Mouse (Mus musculus): ENCODE measurements around the gene 1700023F06Rik. TPM values are rescaled to one million over a fixed set of nuclear protein-coding genes. Genes with fewer than 3 reads are reported as not detected.

1700023F06Rik gene
- polyA plus RNA-seq, 3 experiments from 2014 or later, result not detected

DNA sequence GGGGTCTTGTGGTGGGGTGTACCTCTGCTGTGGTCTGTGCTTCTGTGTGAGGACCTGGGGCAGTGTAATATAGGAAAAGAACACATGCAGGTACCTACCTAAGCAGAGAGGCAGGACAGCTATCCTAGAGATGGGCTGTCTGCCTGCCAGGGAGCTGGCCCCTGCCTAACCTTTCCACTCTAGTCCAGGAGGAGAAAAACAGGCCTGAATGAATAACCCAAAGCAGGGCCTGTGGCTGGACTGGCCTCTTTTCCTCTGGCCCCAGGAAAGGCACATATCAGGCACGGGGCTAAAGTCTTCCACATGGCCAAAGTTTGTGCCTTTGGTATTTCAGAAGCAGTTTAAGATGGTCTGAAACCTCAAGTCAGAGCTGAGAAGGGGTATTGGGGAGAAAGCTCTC is 27.9 kb downstream of the 1700023F06Rik start:
- no peak for ATAC-seq

GRCm38 (mm10) chr11:103178748-103179147 is 29.6 kb downstream of the 1700023F06Rik start:
- ATAC-seq, result no peak

DNA sequence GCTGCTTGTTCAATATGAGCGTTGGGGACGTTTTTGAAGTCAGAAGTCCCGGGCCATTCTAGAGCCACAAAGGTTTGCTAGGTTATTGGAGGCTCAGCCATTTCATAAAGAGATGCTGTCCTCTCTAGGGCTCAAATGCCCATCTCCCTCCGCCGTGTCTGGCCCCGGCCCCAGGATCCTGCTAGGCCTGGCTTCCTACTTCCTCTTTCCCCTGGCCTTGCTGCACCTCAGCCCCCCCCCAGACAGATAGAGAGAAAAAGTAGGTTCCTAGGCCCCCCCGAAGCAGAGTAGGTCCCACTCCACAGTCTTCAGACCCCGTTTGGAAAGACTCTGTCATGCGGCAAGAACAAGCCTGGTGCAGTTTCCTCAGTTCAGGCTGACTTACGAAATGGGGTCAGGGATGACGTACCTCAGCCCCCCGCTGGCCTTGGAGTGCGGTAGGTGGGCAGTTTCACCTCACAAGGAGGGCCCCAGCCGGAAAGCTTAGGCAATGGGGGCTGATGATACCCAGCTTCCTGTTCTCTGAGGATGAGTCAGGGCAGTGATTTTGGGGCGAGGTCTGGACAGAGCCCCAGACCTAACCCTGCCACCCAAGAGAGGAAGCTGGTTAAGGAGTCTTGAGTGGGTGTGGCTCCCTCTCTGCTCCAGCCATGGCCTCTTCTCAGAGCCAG is 30.4 kb downstream of the 1700023F06Rik start:
- ATAC-seq, result no peak

GRCm38 (mm10) chr11:103177216-103177615 is 31.1 kb downstream of the 1700023F06Rik start:
- no peak for ATAC-seq

DNA sequence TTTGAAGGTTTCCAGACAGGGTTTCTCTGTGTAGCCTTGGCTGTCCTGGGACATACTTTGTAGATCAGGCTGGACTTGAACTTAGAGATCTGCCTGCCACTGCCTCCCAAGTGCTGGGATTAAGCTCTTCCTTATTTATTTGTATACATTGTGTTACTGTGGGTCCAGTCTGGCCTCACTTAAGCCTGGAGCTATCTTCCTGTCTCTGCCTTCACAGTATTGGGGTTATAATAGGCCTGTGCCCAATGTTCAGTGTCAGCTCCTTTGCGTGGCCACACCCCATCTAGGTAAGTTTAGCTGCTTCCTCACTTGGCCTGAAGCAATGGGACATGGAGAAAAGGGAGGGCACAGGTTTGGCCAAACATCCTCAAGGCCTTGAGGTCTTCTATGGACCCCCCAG is 31.8 kb downstream of the 1700023F06Rik start:
- no peak for ATAC-seq

GRCm38 (mm10) chr11:103175688-103176442 is 32.5 kb downstream of the 1700023F06Rik start:
- ATAC-seq, result no peak

- ATAC-seq, result peak; percentile 92
Observed at GRCm38 (mm10) chr11:103174891-103175391, 33.4 kb downstream of the 1700023F06Rik start.

DNA sequence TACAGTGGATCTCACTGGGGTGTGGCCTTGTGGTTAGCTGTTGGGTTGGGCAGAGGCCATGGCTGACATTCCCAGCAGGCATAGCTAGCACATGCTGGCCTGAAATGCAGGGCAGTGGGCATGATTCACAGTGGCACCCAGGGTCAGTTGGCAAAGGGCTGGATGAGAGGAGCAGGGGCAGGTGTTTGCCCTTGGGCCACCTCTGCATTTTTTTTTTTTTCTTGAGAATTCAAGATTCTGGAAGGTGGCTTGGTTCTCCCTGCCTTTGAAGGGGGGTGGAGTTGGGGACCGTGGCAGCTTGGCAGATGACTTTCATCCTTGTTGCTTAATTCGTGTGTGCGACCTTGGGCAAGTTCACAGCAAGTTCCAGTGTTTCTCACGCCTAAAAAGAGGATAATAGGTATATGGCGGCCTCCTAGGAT is 33.9 kb downstream of the 1700023F06Rik start:
- no peak for ATAC-seq

GRCm38 (mm10) chr11:103173771-103174344 is 34.5 kb downstream of the 1700023F06Rik start:
- no peak for ATAC-seq

- ATAC-seq, result no peak
Observed at GRCm38 (mm10) chr11:103173041-103173770, 35.2 kb downstream of the 1700023F06Rik start.

- no peak for ATAC-seq
Observed at GRCm38 (mm10) chr11:103172392-103173040, 35.8 kb downstream of the 1700023F06Rik start.

DNA sequence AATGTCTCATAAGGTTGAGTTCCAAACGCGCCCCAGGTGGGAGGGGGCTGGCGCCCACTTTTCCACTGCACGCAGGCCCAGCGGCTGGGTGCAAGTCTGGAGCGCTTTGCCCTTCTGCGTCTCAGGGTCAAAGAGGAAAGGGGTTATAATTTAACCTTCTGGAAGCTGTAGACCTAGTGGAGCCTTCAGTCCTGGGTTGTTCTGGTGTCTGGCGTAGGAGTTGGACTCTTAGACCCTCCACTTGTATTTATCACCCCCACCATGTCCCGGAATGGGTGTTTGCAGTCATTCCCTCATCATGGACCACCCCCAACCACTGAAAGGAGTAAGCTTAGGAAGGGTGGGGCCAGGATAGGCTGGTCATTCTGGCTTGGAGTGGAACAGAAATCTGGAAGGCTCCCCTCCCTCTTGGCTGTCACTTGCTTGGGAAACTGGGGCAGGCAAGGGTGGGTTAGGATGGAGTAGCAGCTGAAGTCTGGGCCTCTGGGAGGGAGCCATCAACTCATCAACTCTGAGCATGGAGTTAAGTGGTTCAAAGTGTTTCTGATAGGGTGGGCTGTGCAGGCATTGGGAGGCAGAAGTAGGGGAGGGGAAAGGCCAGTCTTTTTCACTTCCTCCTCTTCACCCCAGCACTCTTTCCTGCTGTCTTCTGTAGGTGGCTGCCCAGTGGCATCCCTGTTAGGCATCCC is 36.5 kb downstream of the 1700023F06Rik start:
- ATAC-seq, result no peak

DNA sequence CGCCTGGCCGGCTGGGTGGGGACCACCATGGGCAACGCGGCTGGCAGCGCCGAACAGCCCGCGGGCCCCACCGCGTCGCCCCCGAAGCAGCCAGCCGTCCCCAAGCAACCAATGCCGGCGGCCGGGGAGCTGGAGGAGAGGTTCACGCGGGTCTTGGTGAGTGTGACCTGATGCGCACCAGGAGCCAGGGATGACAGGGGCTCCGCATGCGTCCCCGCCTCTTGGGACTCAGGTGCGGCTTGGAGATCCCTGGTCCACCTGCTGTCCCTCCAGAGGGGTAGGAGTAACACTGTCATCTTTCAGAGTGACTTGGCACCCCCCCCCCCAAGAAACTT is 37.1 kb downstream of the 1700023F06Rik start:
- no peak for ATAC-seq

GRCm38 (mm10) chr11:103170494-103171285 is 37.7 kb downstream of the 1700023F06Rik start, which contains the start of gene Fmnl1:
TSS of gene Fmnl1 (plus strand) at chr11:103171107.
- peak; percentile 10 for ATAC-seq

- no peak for ATAC-seq
Observed at GRCm38 (mm10) chr11:103170111-103170493, 38.3 kb downstream of the 1700023F06Rik start.

- no peak for ATAC-seq
Observed at GRCm38 (mm10) chr11:103169664-103170063, 38.7 kb downstream of the 1700023F06Rik start.

DNA sequence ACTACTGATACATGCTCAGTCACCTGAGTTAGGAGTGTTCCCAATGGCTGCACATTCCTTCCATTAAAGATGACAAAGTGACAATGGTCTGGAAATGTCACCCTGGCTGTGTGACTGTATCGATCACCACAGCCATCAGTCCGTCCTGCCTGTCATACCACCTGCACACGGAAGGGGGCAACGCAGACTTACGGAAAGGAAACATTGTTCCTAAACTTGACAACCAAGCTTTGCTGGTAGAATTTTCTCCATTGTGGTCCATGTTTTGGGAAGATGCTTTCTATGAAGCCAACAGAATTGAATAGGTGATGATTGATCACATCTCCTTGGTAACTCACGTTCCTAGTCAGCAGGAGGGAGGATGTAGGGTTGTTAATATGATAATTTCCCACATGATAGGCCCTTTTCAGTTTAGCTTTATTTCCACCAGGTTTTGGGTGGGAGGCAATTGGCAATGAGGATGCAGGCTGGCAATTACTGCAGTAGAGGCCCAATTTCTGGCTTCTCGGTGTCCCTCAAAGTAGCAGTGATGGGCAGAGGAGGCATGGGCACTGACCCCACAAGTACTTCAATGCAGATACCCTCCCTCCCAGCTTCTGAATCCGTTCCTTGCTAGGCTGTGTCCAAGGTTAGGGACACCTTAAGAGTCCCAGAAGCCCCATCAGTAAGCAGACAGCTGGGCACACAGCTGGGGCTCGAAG is 39.5 kb downstream of the 1700023F06Rik start:
- peak; percentile 57 for ATAC-seq

DNA sequence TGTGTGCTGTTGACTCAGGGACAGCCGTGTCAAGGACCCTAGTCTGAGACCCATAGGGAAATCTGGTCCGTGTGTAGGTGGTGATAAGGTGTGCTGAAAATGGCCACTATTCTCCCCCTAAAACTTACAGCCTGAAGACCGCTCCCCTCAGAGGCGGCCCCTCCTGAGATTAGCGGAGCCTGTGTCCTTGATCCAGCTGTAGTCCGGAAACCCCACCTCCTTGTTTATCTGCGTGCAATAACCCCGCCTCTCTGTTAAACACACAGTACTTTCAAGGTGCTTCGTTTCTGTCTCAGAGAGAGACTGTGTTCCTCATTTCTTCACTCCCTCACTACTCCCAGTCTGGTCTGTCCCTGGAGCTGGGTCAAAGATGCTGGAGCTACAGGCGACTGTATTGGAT is 44.0 kb downstream of the 1700023F06Rik start:
- no peak for ATAC-seq

DNA sequence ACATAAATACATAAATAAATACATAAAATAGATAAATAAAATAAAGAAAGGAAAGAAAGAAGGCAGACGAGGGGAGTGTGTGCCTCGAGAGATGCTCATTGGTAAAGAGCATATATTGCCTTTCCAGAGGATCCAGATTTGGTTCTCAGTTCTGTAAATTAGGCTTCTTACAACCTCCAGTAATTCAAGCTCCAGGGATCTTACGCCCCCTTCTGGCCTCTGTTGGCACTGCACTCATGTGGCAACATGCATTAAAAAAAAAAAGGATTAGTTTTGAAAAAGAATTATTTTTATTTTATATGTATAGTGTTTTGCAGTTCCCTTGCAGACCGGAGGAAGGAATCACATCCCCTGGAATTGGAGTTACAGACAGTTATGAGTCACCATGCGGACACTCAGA is 46.2 kb downstream of the 1700023F06Rik start:
- ATAC-seq, result no peak

DNA sequence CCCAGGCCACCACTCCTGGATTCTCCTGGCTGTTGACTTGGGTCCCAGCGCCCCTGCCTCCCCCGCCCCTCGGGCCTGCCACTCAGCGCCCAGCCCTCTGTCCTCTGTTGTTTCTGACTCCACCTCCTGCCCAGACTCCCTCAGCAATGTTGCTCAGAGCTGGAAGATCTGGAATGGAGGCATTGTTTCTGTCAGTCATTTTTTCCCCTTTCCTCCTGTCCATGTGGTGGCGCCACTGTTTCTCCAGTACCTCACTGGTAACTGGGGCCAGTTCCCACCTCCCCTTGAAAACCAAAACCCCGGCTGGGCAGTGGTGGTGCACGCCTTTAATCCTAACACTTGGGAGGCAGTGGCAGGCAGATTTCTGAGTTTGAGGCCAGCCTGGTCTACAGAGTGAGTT is 46.9 kb downstream of the 1700023F06Rik start:
- no peak for ATAC-seq

Measured in inflammation-experienced regulatory T-cells, adult 6 months (primary cell).